Mouse (Mus musculus) megakaryocyte, embryonic 14.5 days (primary cell): ENCODE measurements around the gene Ace. TPM values are rescaled to one million over a fixed set of nuclear protein-coding genes. Genes with fewer than 3 reads are reported as not detected.
A peak's percentile ranks its signal among the peaks of the same experiment; 100 is the strongest.

ENCODE experiments used
- H3K27me3 ChIP-seq: replicated peaks from 2 replicates; pipeline ENCODE3; 2012; ENCODE audit warnings: inconsistent platforms
- H3K36me3 ChIP-seq: replicated peaks from 2 replicates; pipeline ENCODE3; 2012; ENCODE audit warnings: low read length, inconsistent platforms, mixed read lengths
- H3K4me1 ChIP-seq: 2 replicates; pipeline ENCODE4 v1.6.1; 2012; ENCODE audit warnings: inconsistent platforms
- H3K4me3 ChIP-seq: replicated peaks from 2 replicates; pipeline ENCODE3; 2012; ENCODE audit warnings: moderate library complexity, mild to moderate bottlenecking, inconsistent platforms
- H3K9me3 ChIP-seq: 2 replicates; pipeline ENCODE4 v1.6.1; 2012; ENCODE audit warnings: inconsistent platforms
- FLI1 ChIP-seq: IDR thresholded peaks from 2 replicates; pipeline ENCODE4 v1.6.1; 2012; ENCODE audit warnings: low read length, inconsistent platforms, mixed read lengths
- GATA1 ChIP-seq: IDR thresholded peaks from 3 replicates; pipeline ENCODE4 v1.6.1; 2012; ENCODE audit warnings: mixed read lengths, low read length, inconsistent platforms, borderline replicate concordance
- polyA plus RNA-seq: library from polyadenylated mRNA; stranded (reverse); fragments of >175 nt; gene quantifications from 2 replicates; pipeline ENCODE4 v1.2.3, GENCODE M21; 2012; ENCODE audit warnings: low replicate concordance; ENCODE audit not compliant: insufficient read depth

The Ace gene
- polyA plus RNA-seq, 1 experiment: 0.17 TPM

DNA sequence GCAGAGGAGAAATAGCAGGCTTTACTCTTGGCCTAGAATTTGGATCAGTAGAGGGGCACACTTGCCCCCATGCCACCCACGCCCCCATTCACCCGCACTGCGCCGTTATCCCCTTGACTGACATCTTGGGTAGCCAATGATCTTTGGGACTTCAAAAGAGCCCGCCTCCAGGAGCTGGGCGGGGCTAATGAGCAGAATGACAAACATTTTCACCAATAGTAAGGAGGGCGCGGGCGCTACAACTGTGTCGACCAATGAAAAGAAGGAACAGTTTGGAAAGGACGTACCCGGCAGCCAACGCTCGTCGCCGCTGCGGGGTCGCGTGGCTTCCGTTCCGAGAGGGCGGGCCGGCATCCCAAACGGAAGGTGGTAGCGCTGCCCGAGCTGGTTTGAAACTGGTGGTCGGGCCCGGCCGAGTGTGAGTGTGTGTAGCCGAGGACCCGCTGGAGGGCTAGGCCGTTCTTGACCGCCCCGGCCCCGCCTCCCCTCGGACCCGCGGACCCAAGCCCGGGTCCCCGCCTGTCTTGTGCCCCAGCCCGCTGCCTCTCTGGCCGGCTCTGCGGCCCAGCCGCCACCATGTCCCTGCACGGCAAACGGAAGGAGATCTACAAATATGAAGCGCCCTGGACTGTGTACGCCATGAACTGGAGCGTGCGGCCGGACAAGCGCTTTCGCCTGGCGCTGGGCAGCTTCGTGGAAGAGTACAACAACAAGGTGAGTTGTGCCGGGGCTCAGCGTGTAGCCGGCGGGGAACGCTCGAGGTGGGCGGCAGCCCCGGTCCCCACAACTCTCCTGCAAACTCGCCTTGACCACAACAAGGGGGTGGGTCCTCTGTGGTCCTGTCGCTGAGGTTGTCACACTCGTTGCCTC, 69.0 kb downstream of the Ace start, which contains the start of gene Dcaf7:
Gene Dcaf7, plus strand, starts transcription at position 325 of the 870 bp plus-strand sequence.
- H3K4me1 ChIP-seq: peaks cover 39% of the 10 kb centered on the region
- peak within 1 kb of the TSS; percentile 93 for H3K4me3 ChIP-seq
- TF ChIP-seq GATA1: no peak
- TF ChIP-seq FLI1: no peak
- H3K36me3 ChIP-seq: peaks cover 16% of the 10 kb centered on the region
- H3K9me3 ChIP-seq: no peaks in the 10 kb centered on the region
- H3K27me3 ChIP-seq: peaks cover 3% of the 10 kb centered on the region

DNA sequence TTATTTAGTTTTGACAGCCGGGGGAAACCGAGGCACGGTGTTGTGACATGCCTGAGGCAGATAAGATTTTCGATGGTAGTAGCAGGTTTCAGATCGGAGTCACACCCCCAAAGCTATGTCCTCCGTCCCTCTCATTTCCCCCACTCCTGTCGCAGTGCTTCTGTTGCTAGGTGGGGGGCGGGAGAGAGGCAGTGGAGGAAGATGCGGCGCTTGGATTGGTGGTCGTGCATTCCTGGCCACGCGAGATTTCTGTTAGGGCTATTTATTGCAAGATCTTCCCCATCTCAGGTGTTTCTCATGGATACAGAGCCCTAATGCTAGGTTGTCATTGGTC, 69.6 kb downstream of the Ace start:
- Histone ChIP-seq H3K27me3 (peaks cover 3% of the 10 kb centered on the region), H3K36me3 (peaks cover 18% of the 10 kb centered on the region), H3K9me3 (no peaks in the 10 kb centered on the region), H3K4me3 (peak overlapping the region; percentile 93), H3K4me1 (peaks cover 39% of the 10 kb centered on the region)
- no peak for TF ChIP-seq GATA1
- no peak for TF ChIP-seq FLI1

Other genes starting within 250 kb of the Ace start
- not detected in 2 replicates for gene Cyb561, start 14.6 kb upstream of the Ace start, polyA plus RNA-seq
- not detected in 2 replicates for gene Ace3, start 26.7 kb downstream of the Ace start, polyA plus RNA-seq
- gene Kcnh6, start 40.2 kb downstream of the Ace start, polyA plus RNA-seq: not detected in 2 replicates
- gene Dcaf7, start 68.9 kb downstream of the Ace start, polyA plus RNA-seq: 1.7 and 5.8 TPM in 2 replicates
- gene Taco1, start 98.1 kb downstream of the Ace start, polyA plus RNA-seq: 2.7 and 3.8 TPM in 2 replicates
- gene Map3k3, start 116.7 kb downstream of the Ace start, polyA plus RNA-seq: 1.5 and 1.6 TPM in 2 replicates
- gene Gm10840, start 192.9 kb downstream of the Ace start, polyA plus RNA-seq: not detected in 2 replicates
- gene Limd2, start 192.9 kb downstream of the Ace start, polyA plus RNA-seq: 121 and 146 TPM in 2 replicates
- 50.4 and 187 TPM in 2 replicates for gene Strada, start 234.2 kb downstream of the Ace start, polyA plus RNA-seq
- gene Ccdc47, start 248.4 kb downstream of the Ace start, polyA plus RNA-seq: 1.4 and 4.7 TPM in 2 replicates
- gene Ddx42, start 249.0 kb downstream of the Ace start, polyA plus RNA-seq: 4.9 and 12.1 TPM in 2 replicates